Mouse (Mus musculus) lung, adult 18-20 months (tissue): Measurements from ENCODE around the gene Immt.
"Not testable (repeated sequence)": the region's sequence is repeated elsewhere in the genome, so short reads cannot be mapped to it uniquely, and the experiment has no call there.

ENCODE experiments used
- DNase-seq, 2 experiments: peaks; one replicate each; pipeline ENCODE4 v3.0.0; 2022; ENCODE audit warnings: mixed read lengths in 2 of 2

The Immt gene

DNA sequence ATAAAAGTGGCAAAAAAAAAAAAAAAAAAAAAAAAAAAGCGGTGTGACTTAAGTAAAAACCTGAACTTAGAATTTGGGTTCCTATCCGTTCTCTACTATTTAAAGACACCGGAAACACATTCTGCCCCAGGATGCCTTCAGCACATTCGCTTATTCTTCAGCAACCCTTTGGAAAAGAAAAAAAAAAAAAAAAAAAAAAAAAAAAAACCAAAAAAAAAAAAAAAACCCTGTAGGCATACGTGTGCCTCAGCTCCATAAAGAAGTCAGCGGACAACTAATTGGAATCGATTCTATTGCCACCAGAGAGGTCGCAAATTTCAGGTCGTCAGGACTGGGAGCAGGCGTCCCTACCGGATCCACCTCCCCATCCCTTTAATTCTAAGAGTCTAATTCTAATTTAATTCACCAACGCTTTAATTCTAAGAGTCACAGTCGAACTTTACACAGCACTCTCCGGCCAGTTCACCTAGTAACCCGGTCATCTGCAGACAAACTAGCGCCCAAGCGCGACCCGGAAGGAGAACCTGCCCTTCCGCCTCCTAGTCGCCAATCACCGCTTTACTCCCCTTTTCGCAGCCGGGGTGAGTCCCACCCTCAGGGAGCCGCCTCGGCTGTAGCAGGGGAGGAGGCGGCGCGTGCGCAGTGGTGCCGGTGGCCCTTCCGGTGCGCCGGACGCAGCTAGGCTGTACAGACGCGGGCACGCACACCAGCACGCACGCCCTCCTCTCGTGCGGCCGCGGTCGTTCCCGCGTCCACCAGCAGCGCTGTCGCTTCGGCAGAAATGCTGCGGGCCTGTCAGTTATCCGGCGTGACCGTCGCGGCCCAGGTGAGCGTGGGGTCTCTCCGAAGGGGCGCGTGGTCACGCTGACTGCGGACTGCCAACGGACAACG is at the start of gene Immt:
Gene Immt, plus strand, starts transcription at position 642 of the 891 bp plus-strand sequence.
- peak; percentile 97 to 98 for DNase-seq

DNA sequence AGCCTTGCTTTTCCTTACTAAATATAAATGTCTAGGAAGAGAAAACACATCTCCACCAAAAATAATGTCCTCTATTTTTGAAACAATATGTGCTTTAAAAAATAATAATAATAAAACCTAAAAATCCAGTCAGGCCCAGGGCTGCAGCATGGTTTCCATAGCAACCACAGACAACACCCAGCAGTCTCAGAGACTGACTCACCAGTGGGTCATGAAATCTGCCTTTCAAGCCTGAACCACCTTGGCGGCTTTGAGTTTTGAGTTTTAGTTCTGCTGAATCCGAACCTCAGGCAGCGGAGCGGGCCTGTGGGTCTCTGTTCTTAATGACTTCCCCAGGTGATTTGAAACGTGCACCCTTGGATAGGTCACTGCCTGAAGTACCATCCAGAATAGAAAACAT is 48.0 kb upstream of the Immt start:
- no peak for DNase-seq

DNA sequence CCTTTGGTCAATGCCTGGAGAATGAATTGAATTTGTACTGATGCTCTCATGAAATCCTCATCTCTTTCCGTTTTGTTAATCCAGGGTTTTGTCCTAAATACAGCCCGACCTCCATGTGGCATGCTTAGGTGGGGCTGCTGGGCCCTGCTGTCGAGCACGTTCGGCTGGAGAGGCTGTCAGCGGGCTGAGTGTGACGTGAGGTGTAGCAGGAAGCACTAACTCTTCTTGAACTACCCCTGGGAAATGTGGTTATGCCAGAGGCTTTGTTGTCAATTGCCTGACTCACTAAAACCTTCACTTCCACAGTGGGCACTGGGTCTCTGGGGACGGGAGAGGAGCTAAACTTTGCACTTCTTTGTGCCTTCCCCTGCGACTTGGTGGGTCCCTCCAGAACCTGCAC is 42.8 kb upstream of the Immt start:
- DNase-seq = no peak

DNA sequence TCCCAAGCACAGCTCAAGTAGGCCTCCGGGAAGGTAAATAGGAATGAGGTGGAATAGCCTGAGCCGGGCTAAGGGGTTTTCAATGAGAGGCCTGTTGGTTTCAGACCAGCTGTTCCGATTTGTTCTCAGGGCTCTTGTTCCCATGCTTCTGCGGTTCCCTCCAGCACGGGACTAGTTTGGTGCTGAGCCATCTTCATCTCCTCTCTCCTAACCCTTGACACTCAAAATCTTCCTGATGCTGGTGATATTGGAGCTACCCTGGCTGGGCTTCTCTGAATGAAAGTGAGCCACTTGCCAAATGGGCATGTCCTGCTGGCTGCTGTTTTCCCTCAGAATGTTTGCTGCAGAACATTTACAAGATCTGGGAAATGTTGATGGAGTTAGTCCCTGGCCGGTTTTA is 39.4 kb upstream of the Immt start:
- DNase-seq = no peak

DNA sequence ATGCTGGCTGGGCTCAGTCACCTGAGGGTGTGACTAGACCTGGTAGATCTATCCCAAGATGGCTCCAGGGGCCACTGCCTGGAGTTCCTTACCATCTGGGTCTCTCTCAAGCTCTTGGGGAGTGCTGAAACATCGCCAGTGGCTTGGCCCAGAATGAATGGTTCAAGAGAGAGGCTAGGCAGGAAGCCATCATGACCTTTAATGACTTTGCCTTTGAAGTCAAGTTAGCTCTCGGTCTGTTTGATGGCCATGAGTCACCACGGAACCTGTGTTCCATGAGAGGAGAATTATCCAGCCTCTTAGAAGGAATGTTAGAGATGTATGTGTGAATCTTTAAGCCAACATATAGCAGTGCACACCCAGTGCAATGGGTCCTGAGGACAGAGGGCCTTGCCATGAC is 31.7 kb upstream of the Immt start:
- no peak for DNase-seq

DNA sequence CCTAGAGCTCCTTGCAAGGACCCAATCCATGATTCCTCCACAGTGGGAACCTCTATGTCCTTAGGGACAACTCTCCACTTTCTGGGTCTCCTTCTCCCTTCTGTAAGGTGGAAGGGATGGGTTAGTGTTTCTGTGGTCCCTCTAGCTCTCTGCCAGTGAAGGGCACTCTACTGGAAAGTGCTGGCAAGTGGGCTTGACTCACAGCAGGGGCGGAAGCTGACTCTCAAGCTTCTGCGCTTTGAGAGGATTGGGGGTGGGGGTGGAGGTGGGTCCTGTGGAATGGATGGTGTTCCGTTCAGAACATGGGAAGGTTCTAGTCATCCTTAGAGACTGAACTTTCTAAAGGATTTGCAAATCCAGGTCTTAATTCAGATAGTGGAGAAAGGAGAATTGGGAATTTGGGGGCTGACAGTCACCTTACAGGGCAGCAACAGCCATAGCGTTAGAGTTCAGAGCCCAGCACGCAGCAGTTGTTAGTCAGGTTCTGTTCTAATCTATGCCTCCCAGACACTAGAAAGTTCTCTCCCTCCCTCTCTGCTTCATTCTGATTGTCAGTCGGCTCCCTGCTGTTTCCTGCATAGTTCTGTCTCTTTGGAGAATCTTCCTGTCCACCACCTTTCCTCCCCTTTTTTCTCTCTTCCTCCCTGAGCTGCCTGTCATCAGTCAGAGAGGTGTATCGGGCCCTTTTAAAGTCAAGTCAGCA is 30.0 kb upstream of the Immt start:
- no peak for DNase-seq

DNA sequence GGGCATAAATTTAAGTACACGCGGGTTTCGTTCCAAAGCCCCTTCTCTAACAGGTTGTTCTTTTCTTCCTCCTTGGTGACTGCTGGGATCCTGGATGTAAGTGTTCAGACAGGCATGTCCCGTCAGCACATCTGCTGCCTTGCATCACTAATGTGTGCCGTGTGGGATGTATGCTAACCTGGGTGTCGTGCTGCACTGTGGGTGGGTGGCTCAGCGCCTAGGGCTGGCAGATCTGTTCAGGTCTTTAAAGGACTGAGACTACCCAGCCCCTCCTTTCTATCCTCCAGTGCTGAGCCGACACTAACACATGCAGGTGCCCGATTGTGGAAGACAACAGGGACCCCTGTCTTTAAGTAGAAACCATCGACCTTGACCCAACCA is 29.4 kb upstream of the Immt start:
- DNase-seq = no peak

DNA sequence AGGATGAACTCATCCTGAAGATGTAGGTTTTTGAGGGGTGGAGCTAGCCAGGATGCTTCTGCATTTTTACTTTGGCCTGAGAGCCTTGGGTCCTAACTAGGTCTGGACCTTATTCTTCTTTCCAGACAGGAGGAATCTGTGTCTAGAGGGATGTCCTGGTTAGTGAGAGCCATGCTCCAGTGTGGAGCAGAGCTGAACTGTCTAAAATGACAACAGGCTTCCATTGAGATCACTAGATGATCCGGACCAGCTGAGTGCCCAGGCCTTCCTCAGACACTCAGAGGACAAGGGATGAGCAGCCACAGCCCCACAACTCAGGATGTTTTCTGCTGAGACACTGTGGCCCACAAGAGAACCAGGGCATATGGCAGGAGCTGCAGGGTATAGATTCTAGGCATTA is 27.5 kb upstream of the Immt start:
- DNase-seq = no peak

DNA sequence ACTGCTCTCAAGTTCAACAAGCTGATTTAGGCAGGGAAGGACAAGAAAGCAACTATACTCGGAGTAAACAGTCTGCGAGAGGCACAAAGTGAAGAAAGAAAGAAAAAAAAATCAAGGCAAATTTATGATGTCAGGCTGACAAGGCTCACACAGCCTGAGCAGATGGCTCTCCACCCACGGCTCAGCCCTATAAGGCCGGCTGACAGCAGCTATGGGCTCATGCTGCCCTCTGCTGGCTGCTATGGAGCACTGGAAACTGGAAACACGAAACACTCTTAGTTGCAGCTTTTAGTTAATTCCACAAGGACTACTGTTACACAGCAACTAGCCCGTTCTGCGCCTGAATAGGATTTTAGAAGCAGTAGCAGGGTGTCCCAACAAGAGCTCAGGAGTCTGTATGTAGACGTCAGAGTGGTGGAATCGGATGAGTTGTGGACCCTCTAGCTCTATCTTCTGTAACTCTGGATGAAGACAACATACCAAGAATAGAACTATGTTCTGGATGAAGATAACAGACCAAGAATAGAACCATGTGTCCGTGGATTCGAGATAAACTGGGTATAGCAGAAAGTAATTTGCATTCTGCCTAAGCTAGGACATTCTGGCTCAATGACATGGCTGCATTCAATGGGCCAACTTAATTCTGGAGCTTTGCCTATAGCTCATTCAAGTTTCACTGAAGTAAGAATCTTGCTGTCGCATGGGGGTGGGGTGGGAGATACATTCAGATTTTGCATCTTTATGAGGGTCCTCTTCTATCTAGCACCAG is 26.9 kb upstream of the Immt start:
- DNase-seq = peak; percentile 30 to 38

DNA sequence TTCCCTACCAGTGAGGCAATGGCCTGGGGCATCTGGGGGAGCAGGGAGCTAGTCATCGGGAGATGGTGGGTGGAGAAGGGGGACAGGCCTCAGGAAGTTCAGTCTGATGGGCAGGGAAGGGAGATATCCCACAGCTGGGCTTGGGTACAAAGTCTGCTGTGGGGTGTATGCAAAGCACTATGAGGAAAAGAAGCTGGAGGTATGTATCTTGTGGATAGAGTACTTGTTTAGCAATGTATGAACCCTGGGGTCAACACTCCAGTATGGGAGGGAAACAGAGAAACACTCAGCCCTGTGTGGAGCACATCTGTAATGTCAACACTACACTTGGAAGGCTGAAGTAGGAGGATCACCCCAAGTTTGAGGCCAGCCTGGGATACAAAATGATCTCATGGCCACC is 24.4 kb upstream of the Immt start:
- no peak for DNase-seq

DNA sequence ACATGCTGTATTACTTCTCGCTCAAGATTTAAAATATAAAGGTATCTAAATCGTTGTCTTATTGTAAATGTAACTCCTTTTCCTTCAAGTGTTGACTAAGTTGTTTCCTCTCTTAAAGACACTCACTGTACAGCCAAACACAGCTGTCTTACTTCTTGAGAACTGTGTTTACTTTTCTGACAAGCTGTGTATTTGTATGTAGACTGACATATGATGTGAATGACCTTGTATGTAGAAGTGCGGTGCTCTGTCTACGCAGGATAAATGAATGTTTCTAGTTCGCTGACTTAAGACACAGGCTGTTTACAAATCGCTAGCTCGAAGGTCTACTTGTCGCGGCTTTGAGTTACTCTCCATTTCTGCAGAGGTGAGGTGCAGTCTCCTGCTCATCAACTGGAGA is 21.2 kb upstream of the Immt start:
- no peak for DNase-seq

DNA sequence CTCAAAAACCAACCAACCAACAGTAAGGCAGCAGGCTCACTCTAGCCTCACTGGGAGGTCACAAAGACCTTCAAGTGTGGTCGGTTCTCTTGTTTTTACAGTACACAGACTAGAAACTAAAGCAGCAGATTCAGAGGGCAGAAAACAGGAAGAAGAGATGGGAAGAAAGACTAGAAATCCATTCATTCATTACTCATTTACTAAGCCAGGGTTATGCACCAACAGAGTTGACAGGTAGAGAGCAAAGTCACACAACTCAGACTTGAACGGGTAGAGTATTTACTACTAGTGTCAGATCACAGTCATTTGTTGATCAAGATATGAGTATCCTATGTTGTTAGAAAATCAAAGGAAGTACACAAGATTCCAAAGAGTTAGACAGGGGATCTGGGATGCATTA is 18.3 kb upstream of the Immt start:
- DNase-seq = no peak

DNA sequence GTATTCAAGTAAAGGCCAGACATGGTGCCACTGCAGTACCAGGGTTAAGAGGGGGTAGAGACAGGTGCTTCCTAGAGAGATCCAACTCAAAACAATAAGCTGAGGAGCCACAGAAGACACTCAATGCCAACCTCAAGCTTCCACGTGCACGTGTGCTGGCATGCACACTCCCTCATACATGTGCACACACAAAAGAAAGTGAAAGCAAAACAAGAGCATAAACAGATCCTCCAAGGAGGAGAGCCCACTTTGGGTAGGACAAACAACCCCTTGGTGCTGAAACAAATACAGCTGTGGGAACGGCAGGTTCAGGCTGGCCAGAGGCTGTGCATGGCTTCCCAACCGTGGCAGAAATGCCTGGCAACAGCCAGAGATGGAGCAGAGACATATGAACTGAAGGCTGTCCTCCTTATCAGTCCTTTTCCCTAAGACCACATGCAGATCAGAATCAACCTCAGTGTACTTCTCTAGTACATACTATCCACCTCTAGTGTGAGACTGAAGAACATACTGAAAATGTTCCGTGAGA is 11.3 kb upstream of the Immt start:
- no peak for DNase-seq

DNA sequence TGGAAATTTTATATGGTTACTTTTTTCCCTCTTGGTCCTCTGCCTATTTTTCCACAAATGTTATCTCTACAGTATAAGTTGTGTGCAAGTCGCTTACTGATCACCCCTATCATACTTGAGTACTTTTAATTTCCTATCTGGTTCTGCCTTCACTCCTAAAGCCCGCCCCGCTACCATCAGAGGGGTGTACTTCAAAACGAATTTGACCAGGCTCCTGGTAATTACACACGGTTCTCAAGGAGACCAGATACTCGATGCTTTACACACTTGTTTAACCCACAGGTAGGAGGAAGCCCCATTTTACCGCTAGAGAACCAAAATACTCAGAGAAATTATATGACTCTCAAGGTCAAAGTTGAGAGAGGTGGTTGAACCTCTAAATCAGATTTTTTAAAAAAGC is 8.0 kb upstream of the Immt start:
- no peak for DNase-seq

DNA sequence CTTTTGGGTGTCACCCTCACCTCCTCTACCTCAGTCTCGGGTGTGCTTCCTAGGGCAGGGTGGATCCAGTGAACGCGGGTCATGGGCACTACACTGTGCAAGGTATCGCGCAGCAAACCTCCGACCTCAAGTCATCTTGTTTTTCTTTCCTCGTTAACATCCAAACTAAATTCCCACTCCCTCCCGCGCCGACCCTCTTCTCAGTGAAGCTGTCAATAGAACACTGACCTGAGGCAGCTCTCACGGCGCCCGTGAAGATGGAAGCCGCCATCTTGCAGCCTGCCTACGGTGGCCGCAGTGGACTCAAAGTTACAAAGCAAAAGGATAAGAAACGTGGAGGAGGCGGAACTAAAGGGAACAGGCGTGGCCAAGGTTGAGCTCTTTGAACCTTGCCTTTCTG is 7.6 kb upstream of the Immt start:
- DNase-seq = peak; percentile 90 to 91

DNA sequence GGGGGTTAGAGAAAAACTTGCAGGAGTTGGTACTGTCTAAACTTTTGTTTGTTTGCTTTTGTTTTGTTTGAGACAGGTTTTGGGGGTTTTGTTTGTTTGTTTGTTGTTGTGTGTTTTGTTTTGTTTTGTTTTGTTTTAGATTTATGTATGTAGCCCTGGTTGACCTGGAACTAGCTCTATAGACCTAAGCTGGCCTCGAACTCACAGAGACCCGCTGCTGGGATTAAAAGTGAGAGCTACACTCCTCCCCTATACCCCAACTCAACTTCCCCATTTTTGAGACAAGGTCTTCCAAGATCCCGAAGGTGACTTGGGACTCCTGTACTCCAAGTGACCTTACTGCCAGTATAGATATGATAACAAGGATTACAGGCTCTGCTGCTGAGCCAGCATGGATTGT is 7.2 kb upstream of the Immt start:
- no peak for DNase-seq

DNA sequence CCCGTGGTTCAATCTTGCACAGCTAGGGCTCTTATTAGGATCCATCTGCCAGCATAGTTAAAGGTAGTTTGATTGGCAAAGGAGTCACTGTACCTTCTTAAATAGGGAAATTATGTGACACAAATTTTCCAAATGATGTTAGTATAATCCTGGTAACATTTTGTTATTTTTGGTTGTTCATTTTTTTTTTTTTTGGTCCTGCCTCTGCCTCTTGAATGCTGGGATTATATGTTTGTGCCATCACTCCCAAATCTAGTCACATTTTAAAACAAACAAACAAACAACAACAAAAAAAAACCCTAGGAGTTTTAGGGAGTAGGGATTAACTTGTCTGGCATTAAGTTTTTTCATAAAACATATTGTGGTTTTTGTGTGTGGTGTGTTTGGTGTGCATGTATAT is 4.3 kb upstream of the Immt start, which contains the start of gene Mrpl35:
Gene Mrpl35, minus strand, starts transcription at position 101 of the 400 bp plus-strand sequence.
- DNase-seq = no peak

DNA sequence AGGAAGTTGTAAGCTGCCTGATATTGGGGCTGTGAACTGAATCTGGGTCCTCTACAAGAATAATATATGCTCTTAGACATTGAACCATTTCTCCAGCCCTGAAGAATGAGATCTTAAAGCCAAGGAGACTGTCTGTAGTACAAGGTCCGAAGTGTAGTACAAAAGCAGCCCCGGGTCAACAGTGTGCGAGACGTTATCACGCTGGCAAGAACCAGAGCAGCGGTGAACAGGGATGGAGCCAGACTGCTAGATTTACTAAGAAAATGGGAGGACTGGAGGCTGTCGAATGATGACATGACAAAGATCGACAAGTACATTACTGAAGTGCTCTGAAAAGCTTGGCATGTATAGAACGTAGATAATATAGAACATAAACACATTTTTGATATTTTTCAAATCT is 1.4 kb upstream of the Immt start:
- DNase-seq = no peak

DNA sequence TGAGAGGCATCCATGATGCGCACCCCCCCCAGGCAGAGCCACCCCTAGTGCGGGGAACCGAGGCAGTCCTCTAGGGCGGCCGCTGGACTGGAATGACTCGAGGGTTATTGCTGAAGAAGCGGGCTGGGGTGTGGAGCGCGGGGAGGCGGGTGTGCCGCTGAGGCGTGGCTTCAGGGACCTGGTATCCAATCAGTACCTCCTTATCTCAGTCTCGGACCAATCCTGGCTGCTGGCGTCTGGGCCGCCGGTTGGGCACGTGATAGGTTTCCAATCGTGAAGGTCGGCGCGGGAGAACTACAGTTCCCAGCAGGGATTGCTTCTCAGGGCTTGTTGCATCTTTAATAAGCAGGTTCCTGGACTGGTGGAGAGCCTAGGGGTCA is 440 bp downstream of the Immt start:
- DNase-seq = peak; percentile 97

DNA sequence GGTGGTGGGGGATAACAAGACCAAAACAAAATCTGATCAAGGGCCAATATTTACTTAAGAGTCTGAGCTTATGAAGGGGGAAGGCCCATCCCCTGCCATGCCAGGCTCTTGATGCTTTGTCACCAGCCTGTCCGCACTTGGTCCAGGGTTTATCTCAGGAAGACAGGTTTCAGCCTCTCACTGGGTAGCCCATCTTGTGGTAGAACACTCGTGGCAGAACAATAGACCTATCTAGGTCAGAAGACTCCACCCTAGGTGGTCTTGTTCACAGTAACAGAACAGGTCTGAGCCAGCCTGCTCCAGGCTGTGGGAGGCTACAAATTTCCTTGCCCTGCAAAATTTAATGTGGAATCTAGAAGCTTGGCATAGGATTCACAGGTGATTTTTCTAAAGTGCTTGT is 5.7 kb downstream of the Immt start:
- no peak for DNase-seq

DNA sequence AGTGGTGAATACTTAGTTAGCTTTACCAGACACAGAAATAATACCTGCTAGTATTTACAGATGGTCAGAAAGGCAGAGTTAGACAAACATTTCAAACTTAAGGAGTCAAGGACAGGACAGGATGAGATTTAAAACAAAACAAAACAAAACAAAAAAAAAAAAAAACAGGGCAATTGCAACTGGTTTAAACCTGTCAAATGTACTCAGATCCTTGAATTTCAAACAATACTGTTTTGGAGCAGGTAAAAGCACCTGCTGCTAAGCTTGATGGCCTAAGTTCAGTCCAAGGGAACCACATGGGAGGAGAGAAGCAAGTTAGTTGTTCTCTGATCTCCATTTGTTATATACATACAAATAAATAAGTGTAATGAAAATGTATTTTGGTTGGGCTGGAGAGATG is 8.7 kb downstream of the Immt start:
- no peak for DNase-seq

DNA sequence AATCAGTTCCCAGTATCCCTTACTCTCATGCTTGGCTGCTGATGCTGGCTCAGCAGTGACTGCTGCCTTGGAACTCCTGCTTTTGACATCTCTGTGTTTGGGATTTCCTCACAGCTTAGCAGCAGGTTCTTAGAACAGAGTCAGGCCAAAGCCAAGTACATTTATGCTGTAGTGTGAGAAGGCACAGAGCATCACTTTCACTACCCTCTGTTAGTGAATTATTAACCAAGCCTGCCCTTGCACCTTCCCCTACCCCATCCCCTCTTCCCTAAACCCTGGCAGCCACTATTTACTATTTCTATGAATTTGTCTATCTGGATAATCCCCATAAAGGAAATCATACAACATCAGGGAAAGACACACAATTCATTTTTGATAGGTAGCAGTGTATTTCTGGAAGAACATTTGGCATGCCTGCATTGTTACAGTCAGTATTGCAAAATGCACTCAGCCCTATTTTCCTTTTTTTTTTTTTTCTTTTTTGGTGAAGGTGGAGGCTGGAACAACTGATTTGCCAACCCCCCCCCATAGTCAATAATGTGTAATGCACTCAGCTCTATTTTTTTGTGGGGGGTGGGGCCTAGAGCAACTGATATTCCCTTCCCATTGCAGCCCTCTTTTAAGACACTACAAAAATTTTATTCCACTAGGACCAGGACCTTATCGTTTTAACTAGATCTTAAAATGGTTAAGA is 9.6 kb downstream of the Immt start:
- DNase-seq = no peak

DNA sequence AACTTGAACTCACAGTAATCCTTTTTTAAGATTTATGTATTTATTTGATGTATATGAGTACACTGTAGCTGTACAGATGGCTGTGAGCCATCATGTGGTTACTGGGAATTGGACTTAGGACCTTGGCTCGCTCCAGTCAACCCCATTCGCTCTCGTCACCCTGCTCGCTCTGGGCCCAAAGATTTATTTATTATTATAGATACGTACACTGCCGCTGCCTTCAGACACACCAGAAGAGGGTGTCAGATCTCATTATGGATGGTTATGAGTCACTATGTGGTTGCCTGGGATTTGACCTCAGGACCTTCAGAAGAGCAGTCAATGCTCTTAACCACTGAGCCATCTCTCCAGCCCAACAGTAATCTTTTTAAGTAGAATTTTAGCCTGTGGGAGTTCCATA is 15.8 kb downstream of the Immt start:
- not testable (repeated sequence) for DNase-seq
